Mouse (Mus musculus) brain, embryonic 14.5 days (tissue): Measurements from ENCODE around the gene Spint1.

Experiments
- CTCF ChIP-seq: fragments of 200-500 bp; IDR thresholded peaks from 2 replicates; pipeline ENCODE4 v1.5.1; 2012; ENCODE audit warnings: inconsistent platforms, mild to moderate bottlenecking, moderate library complexity, borderline replicate concordance; ENCODE audit not compliant: insufficient read depth, insufficient read length; ENCODE audit errors: extremely low read depth
- POLR2A ChIP-seq: fragments of 200-500 bp; IDR thresholded peaks from 2 replicates; pipeline ENCODE4 v1.6.1; 2012; ENCODE audit warnings: mild to moderate bottlenecking, inconsistent platforms, borderline replicate concordance; ENCODE audit not compliant: poor library complexity, insufficient read depth, insufficient read length, severe bottlenecking; ENCODE audit errors: extremely low read depth

DNA sequence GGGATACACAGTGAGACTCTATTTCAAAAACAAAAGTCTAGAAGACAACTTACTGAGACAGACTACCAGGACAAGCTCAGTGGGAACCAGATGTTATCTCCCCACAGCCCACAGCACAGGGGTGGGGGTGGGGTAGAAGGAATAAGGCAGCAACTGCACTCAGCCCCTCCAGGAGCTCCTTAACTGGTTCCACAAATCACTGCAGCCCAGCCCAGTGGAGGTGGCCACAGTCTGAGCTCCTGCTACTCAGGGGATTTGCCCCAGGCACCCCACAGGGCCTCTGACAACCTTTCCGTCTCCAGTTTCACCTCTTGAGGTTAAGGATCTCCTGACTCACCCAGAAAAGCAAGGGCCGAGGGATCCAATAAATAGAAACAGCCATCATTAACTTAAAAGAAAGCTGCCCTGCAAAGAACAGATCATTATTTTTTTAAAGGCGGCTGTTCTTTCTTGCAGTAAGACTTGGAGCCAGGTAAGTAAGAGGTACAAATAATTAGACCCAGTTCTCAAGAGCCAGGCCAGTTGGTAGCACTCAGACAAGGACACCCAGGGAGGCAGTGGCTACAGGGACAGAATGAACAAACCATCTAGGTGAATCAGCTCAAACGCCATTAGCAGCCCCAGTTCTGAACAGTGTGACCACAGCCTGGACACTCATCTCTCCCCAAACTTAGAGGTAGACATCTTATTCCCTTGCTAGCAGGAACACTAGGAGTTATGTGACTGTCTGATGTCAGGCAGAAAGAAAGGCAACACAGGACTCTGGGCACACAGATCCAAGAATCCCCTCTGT lies 40.6 kb upstream of the Spint1 start:
- no peak for TF ChIP-seq POLR2A
- no peak for TF ChIP-seq CTCF
